Mouse (Mus musculus): Measurements from ENCODE around the gene Sstr5. TPM values are rescaled to one million over a fixed set of nuclear protein-coding genes. Genes with fewer than 3 reads are reported as not detected.

The Sstr5 gene
- total and polyA plus RNA-seq, 3 experiments, result not detected

GRCm38 (mm10) chr17:25508860-25509577, 11.9 kb upstream of the Sstr5 start:
- H3K4me1 ChIP-seq (ENCODE audit: control insufficient read depth in 1 of 2, insufficient read depth in 2 of 2, low read length in 2 of 2), result no peaks in the 10 kb centered on the region
- H3K4me3 ChIP-seq (ENCODE audit: control insufficient read depth in 1 of 2, insufficient read depth in 1 of 2, low read depth in 2 of 2, low read length in 2 of 2), result no peak overlapping the region
- no peaks in the 10 kb centered on the region for H3K27me3 ChIP-seq (ENCODE audit: control insufficient read depth in 1 of 2, insufficient read depth in 2 of 2, low read length in 2 of 2)
- H3K9ac ChIP-seq (ENCODE audit: control insufficient read depth, low read depth, low read length, poor library complexity, severe bottlenecking), result no peak overlapping the region
- H3K79me2 ChIP-seq (ENCODE audit: control insufficient read depth, insufficient read depth, low read length, poor library complexity), result no peaks in the 10 kb centered on the region
- H3K9me3 ChIP-seq (replicated peaks; ENCODE audit: insufficient read depth, low read length), result no peaks in the 10 kb centered on the region
- DNase-seq (ENCODE audit: low read depth, low spot score), result peak; percentile 33
- no peak overlapping the region for H3K27ac ChIP-seq (ENCODE audit: control insufficient read depth, low read depth, low read length)
- no peaks in the 10 kb centered on the region for H3K36me3 ChIP-seq (ENCODE audit: control insufficient read depth in 1 of 2, insufficient read depth in 2 of 2, low read length in 2 of 2)
- TF ChIP-seq RAD21 (IDR thresholded peaks at IDR 0.05; ENCODE audit: low read depth, low read length) (peak; percentile 23), CTCF (IDR thresholded peaks at IDR 0.05 in 2 of 3, conservative IDR thresholded peaks at IDR 0.05 in 1 of 3; ENCODE audit: control insufficient read depth in 1 of 3, insufficient read depth in 1 of 3, low read depth in 2 of 3, low read length in 3 of 3, poor library complexity in 1 of 3, severe bottlenecking in 1 of 3) (peak; percentile 57 to 61 (median 59)), RCOR1 (IDR thresholded peaks at IDR 0.05; ENCODE audit: low read depth, low read length) (no peak), GATA1 (IDR thresholded peaks at IDR 0.05; ENCODE audit: low read depth, low read length) (peak; percentile 38), SMC3 (IDR thresholded peaks at IDR 0.05; ENCODE audit: low read depth, low read length) (peak; percentile 39)

GRCm38 (mm10) chr17:25507799-25508198, 10.7 kb upstream of the Sstr5 start:
- Histone ChIP-seq H3K4me3 (ENCODE audit: control insufficient read depth in 1 of 2, insufficient read depth in 1 of 2, low read depth in 2 of 2, low read length in 2 of 2) (no peak overlapping the region), H3K79me2 (ENCODE audit: control insufficient read depth, insufficient read depth, low read length, poor library complexity) (no peaks in the 10 kb centered on the region), H3K9ac (ENCODE audit: control insufficient read depth, low read depth, low read length, poor library complexity, severe bottlenecking) (no peak overlapping the region), H3K9me3 (replicated peaks; ENCODE audit: insufficient read depth, low read length) (no peaks in the 10 kb centered on the region), H3K36me3 (ENCODE audit: control insufficient read depth in 1 of 2, insufficient read depth in 2 of 2, low read length in 2 of 2) (no peaks in the 10 kb centered on the region), H3K27ac (ENCODE audit: control insufficient read depth, low read depth, low read length) (no peak overlapping the region), H3K27me3 (ENCODE audit: control insufficient read depth in 1 of 2, insufficient read depth in 2 of 2, low read length in 2 of 2) (no peaks in the 10 kb centered on the region), H3K4me1 (ENCODE audit: control insufficient read depth in 1 of 2, insufficient read depth in 2 of 2, low read length in 2 of 2) (no peaks in the 10 kb centered on the region)
- peak; percentile 42 for DNase-seq (ENCODE audit: low read depth, low spot score)
- TF ChIP-seq MAFK (IDR thresholded peaks at IDR 0.05; ENCODE audit: borderline replicate concordance, low read depth, low read length) (no peak), POLR2AphosphoS2 (IDR thresholded peaks at IDR 0.05; ENCODE audit: low read length) (no peak), SIN3A (IDR thresholded peaks at IDR 0.05; ENCODE audit: low read length) (no peak), SMC3 (IDR thresholded peaks at IDR 0.05; ENCODE audit: low read depth, low read length) (peak; percentile 53), MAZ (IDR thresholded peaks at IDR 0.05; ENCODE audit: low read depth, low read length) (0 out of 2 replicates have a peak, but pooled peaks have one; percentile 30), USF1 (IDR thresholded peaks at IDR 0.05; ENCODE audit: low read depth, low read length) (no peak), E2F4 (IDR thresholded peaks at IDR 0.05; ENCODE audit: borderline replicate concordance, low read depth, low read length) (no peak), RAD21 (IDR thresholded peaks at IDR 0.05; ENCODE audit: low read depth, low read length) (peak; percentile 65), USF2 (IDR thresholded peaks at IDR 0.05; ENCODE audit: borderline replicate concordance in 1 of 2, insufficient read depth in 1 of 2, low read depth in 1 of 2, low read length in 2 of 2) (no peak), ZC3H11A (IDR thresholded peaks at IDR 0.05; ENCODE audit: low read depth, low read length) (peak; percentile 31), KAT2A (conservative IDR thresholded peaks at IDR 0.05; ENCODE audit: low read depth, low read length) (no peak), CTCF (IDR thresholded peaks at IDR 0.05 in 2 of 3, conservative IDR thresholded peaks at IDR 0.05 in 1 of 3; ENCODE audit: control insufficient read depth in 1 of 3, insufficient read depth in 1 of 3, low read depth in 2 of 3, low read length in 3 of 3, poor library complexity in 1 of 3, severe bottlenecking in 1 of 3) (peak; percentile 59 to 80 (median 71)), TBP (IDR thresholded peaks at IDR 0.05; ENCODE audit: low read depth, low read length) (no peak)
